Mouse (Mus musculus) liver, embryonic 12.5 days (tissue): ENCODE data around the gene Bbs4. TPM values are rescaled to one million over a fixed set of nuclear protein-coding genes. Genes with fewer than 3 reads are reported as not detected.

Source experiments
- ATAC-seq: fragments of 200-750 bp; cut with Nextera tagmentation; 2 replicates; pipeline ENCODE4 v1.8.0; 2017; ENCODE audit warnings: moderate number of reproducible peaks, mild to moderate bottlenecking, moderate library complexity
- H3K27ac ChIP-seq: fragments of 300-500 bp; sonication (generic); 2 replicates; pipeline ENCODE4 v1.5.1; 2016; ENCODE audit warnings: mild to moderate bottlenecking
- H3K27me3 ChIP-seq: fragments of 300-500 bp; sonication (generic); replicated peaks from 2 replicates; pipeline ENCODE4 v1.6.1; 2016; ENCODE audit warnings: mild to moderate bottlenecking, moderate library complexity
- H3K36me3 ChIP-seq: fragments of 300-500 bp; sonication (generic); 2 replicates; pipeline ENCODE4 v1.6.1; 2016; ENCODE audit warnings: mild to moderate bottlenecking, moderate library complexity
- H3K4me1 ChIP-seq: fragments of 300-500 bp; sonication (generic); 2 replicates; pipeline ENCODE4 v1.6.1; 2016
- H3K4me2 ChIP-seq: fragments of 300-500 bp; sonication (generic); 2 replicates; pipeline ENCODE4 v1.6.1; 2016; ENCODE audit warnings: mild to moderate bottlenecking, moderate library complexity
- H3K4me3 ChIP-seq: fragments of 300-500 bp; sonication (generic); 2 replicates; pipeline ENCODE4 v1.5.1; 2016; ENCODE audit warnings: mild to moderate bottlenecking, moderate library complexity
- H3K9ac ChIP-seq: fragments of 300-500 bp; sonication (generic); 2 replicates; pipeline ENCODE4 v1.6.1; 2016; ENCODE audit warnings: mild to moderate bottlenecking, moderate library complexity
- H3K9me3 ChIP-seq: fragments of 300-500 bp; sonication (generic); replicated peaks from 2 replicates; pipeline ENCODE4 v1.6.1; 2016; ENCODE audit warnings: mild to moderate bottlenecking, moderate library complexity
- WGBS: fragments of 180-500 bp; shearing (Covaris S2); methylation state at CpG from one replicate; pipeline ENCODE4 v1.1.7; 2016; ENCODE audit not compliant: insufficient replicate concordance; 5-methylcytosine and 5-hydroxymethylcytosine counted together
- polyA plus RNA-seq: library from polyadenylated mRNA; unstranded; fragments of >200 nt; fragmentation: Nextera tagmentation; extraction: Ambion mirVana; gene quantifications from 2 replicates; pipeline ENCODE4 v1.2.1, GENCODE M21; 2016

Bbs4 gene
- polyA plus RNA-seq, 1 experiment from 2014 or later: 2.8 TPM

GRCm38 (mm10) chr9:59291688-59292492 is 61.4 kb downstream of the Bbs4 start:
- ATAC-seq: peak; percentile 69
- peaks cover 86% of the 10 kb centered on the region for H3K4me1 ChIP-seq

GRCm38 (mm10) chr9:59290957-59291687 is 62.2 kb downstream of the Bbs4 start, which contains the start of gene Adpgk:
Gene Adpgk (plus strand): TSS chr9:59291558.
- peak; percentile 97 for ATAC-seq
- Histone ChIP-seq H3K36me3 (no peaks in the 10 kb centered on the region), H3K4me3 (peak within 1 kb of the TSS; percentile 79), H3K9me3 (no peaks in the 10 kb centered on the region), H3K4me1 (peaks cover 85% of the 10 kb centered on the region), H3K4me2 (peak within 1 kb of the TSS; percentile 89), H3K27me3 (no peaks in the 10 kb centered on the region), H3K9ac (peak within 1 kb of the TSS; percentile 88), H3K27ac (peak within 1 kb of the TSS; percentile 82)
- WGBS: under 1% methylated on average over 58 of the region's 58 CpGs

More at GRCm38 (mm10) chr9:59291688-59292492, 61.4 kb downstream of the Bbs4 start:
- Histone ChIP-seq H3K4me3 (peak overlapping the region; percentile 79), H3K36me3 (no peaks in the 10 kb centered on the region), H3K27ac (peak overlapping the region; percentile 82), H3K9ac (peak overlapping the region; percentile 88), H3K9me3 (no peaks in the 10 kb centered on the region), H3K27me3 (no peaks in the 10 kb centered on the region), H3K4me2 (peak overlapping the region; percentile 89)
- under 1% methylated on average over 50 of the region's 50 CpGs for WGBS

GRCm38 (mm10) chr9:59289529-59290115 is 63.7 kb downstream of the Bbs4 start:
- no peak for ATAC-seq
- Histone ChIP-seq H3K4me3 (no peak overlapping the region), H3K9me3 (no peaks in the 10 kb centered on the region), H3K27me3 (no peaks in the 10 kb centered on the region), H3K9ac (peak overlapping the region; percentile 22; the same call in 1 of the 2 replicates), H3K36me3 (no peaks in the 10 kb centered on the region), H3K4me2 (no peak overlapping the region), H3K27ac (no peak overlapping the region; the same call in 1 of the 2 replicates), H3K4me1 (peaks cover 86% of the 10 kb centered on the region)
- WGBS: 61% methylated on average over 6 of the region's 6 CpGs

- H3K9ac ChIP-seq: peak overlapping the region; percentile 22; the same call in 1 of the 2 replicates
- H3K4me3 ChIP-seq: no peak overlapping the region
- no peaks in the 10 kb centered on the region for H3K27me3 ChIP-seq
- H3K27ac ChIP-seq: peak overlapping the region; percentile 39
- no peak for ATAC-seq
- H3K4me2 ChIP-seq: peak overlapping the region; percentile 39
- no peaks in the 10 kb centered on the region for H3K36me3 ChIP-seq
- WGBS: 37% methylated on average over 3 of the region's 3 CpGs
- H3K4me1 ChIP-seq: peaks cover 79% of the 10 kb centered on the region
- no peaks in the 10 kb centered on the region for H3K9me3 ChIP-seq
Measured at GRCm38 (mm10) chr9:59288685-59289410, 64.5 kb downstream of the Bbs4 start.

- no peak for ATAC-seq
- Histone ChIP-seq H3K27me3 (no peaks in the 10 kb centered on the region), H3K4me3 (no peak overlapping the region), H3K4me1 (peaks cover 71% of the 10 kb centered on the region), H3K4me2 (peak overlapping the region; percentile 21; the same call in 1 of the 2 replicates), H3K9ac (no peak overlapping the region), H3K36me3 (no peaks in the 10 kb centered on the region), H3K9me3 (no peaks in the 10 kb centered on the region), H3K27ac (peak overlapping the region; percentile 39; the same call in 1 of the 2 replicates)
- WGBS: 48% methylated on average over 5 of the region's 5 CpGs
Measured at GRCm38 (mm10) chr9:59288058-59288457, 65.2 kb downstream of the Bbs4 start.

- H3K4me1 ChIP-seq: peaks cover 67% of the 10 kb centered on the region
Measured at GRCm38 (mm10) chr9:59285614-59286013, 67.7 kb downstream of the Bbs4 start.

GRCm38 (mm10) chr9:59282683-59282986 is 70.7 kb downstream of the Bbs4 start:
- 46% methylated on average over 7 of the region's 7 CpGs for WGBS
- peak overlapping the region; percentile 42 for H3K4me2 ChIP-seq
- no peak overlapping the region for H3K9ac ChIP-seq
- no peak overlapping the region for H3K27ac ChIP-seq
- peaks cover 37% of the 10 kb centered on the region for H3K4me1 ChIP-seq
- H3K36me3 ChIP-seq: no peaks in the 10 kb centered on the region
- no peaks in the 10 kb centered on the region for H3K27me3 ChIP-seq
- no peak overlapping the region for H3K4me3 ChIP-seq
- H3K9me3 ChIP-seq: no peaks in the 10 kb centered on the region
- ATAC-seq: no peak

More at GRCm38 (mm10) chr9:59285614-59286013, 67.7 kb downstream of the Bbs4 start:
- WGBS: 33% methylated on average over 6 of the region's 6 CpGs
- no peaks in the 10 kb centered on the region for H3K9me3 ChIP-seq
- H3K27ac ChIP-seq: peak overlapping the region; percentile 8; the same call in 1 of the 2 replicates
- H3K27me3 ChIP-seq: no peaks in the 10 kb centered on the region
- H3K36me3 ChIP-seq: no peaks in the 10 kb centered on the region
- ATAC-seq: peak; percentile 86
- H3K4me2 ChIP-seq: peak overlapping the region; percentile 22; the same call in 1 of the 2 replicates
- peak overlapping the region; percentile 9; the same call in 1 of the 2 replicates for H3K9ac ChIP-seq
- no peak overlapping the region for H3K4me3 ChIP-seq

- Histone ChIP-seq H3K9ac (no peak overlapping the region), H3K36me3 (no peaks in the 10 kb centered on the region), H3K9me3 (no peaks in the 10 kb centered on the region), H3K27ac (no peak overlapping the region), H3K4me1 (peaks cover 31% of the 10 kb centered on the region), H3K27me3 (no peaks in the 10 kb centered on the region), H3K4me2 (peak overlapping the region; percentile 42), H3K4me3 (no peak overlapping the region)
- WGBS: 53% methylated on average over 19 of the region's 27 CpGs
- ATAC-seq: no peak
Measured at GRCm38 (mm10) chr9:59281871-59282682, 71.2 kb downstream of the Bbs4 start.

- Histone ChIP-seq H3K4me2 (no peak overlapping the region), H3K27me3 (no peaks in the 10 kb centered on the region), H3K4me3 (no peak overlapping the region), H3K9me3 (no peaks in the 10 kb centered on the region), H3K9ac (no peak overlapping the region), H3K27ac (no peak overlapping the region), H3K4me1 (peaks cover 21% of the 10 kb centered on the region), H3K36me3 (no peaks in the 10 kb centered on the region)
- 62% methylated on average over 5 of the region's 5 CpGs for WGBS
- ATAC-seq: no peak
Measured at GRCm38 (mm10) chr9:59280888-59281287, 72.4 kb downstream of the Bbs4 start.

- 63% methylated on average over 5 of the region's 5 CpGs for WGBS
- no peak overlapping the region for H3K27ac ChIP-seq
Measured at GRCm38 (mm10) chr9:59278694-59279093, 74.6 kb downstream of the Bbs4 start.

GRCm38 (mm10) chr9:59278199-59278598 is 75.1 kb downstream of the Bbs4 start:
- no peak for ATAC-seq
- 79% methylated on average over 2 of the region's 2 CpGs for WGBS
- Histone ChIP-seq H3K4me3 (no peak overlapping the region), H3K4me1 (peaks cover 9% of the 10 kb centered on the region; the same call in 1 of the 2 replicates), H3K27ac (no peak overlapping the region), H3K9ac (no peak overlapping the region), H3K4me2 (no peak overlapping the region), H3K27me3 (no peaks in the 10 kb centered on the region), H3K36me3 (no peaks in the 10 kb centered on the region), H3K9me3 (no peaks in the 10 kb centered on the region)

More at GRCm38 (mm10) chr9:59278694-59279093, 74.6 kb downstream of the Bbs4 start:
- ATAC-seq: no peak
- no peaks in the 10 kb centered on the region for H3K27me3 ChIP-seq
- no peaks in the 10 kb centered on the region for H3K36me3 ChIP-seq
- H3K9me3 ChIP-seq: no peaks in the 10 kb centered on the region
- H3K4me1 ChIP-seq: peaks cover 9% of the 10 kb centered on the region; the same call in 1 of the 2 replicates
- no peak overlapping the region for H3K4me3 ChIP-seq
- no peak overlapping the region for H3K4me2 ChIP-seq
- H3K9ac ChIP-seq: no peak overlapping the region
